Mouse (Mus musculus) bone marrow macrophage, adult 2 months (primary cell): Measurements from ENCODE around the gene Spsb4. TPM values are rescaled to one million over a fixed set of nuclear protein-coding genes. Genes with fewer than 3 reads are reported as not detected.
A peak's percentile ranks its signal among the peaks of the same experiment; 100 is the strongest.

Experiments
- H3K27ac ChIP-seq: 2 replicates; pipeline ENCODE4 v1.5.1; 2012; ENCODE audit warnings: low read depth, low read length; ENCODE audit not compliant: insufficient read depth
- H3K4me1 ChIP-seq: 2 replicates; pipeline ENCODE4 v1.6.1; 2012; ENCODE audit warnings: low read length; ENCODE audit not compliant: control insufficient read depth, insufficient read depth
- H3K4me3 ChIP-seq: 2 replicates; pipeline ENCODE4 v1.5.1; 2012; ENCODE audit warnings: mild to moderate bottlenecking, low read length, moderate library complexity; ENCODE audit not compliant: insufficient read depth
- CTCF ChIP-seq: IDR thresholded peaks from 2 replicates; pipeline ENCODE4 v1.5.1; 2012; ENCODE audit warnings: low read depth, mild to moderate bottlenecking, low read length, moderate library complexity
- POLR2A ChIP-seq: IDR thresholded peaks from 2 replicates; pipeline ENCODE4 v1.6.1; 2012; ENCODE audit warnings: mild to moderate bottlenecking, low read depth, low read length, borderline replicate concordance
- polyA plus RNA-seq: library from polyadenylated mRNA; stranded (reverse); fragments of >200 nt; gene quantifications from 2 replicates; pipeline ENCODE4 v1.2.4, GENCODE M21; 2012; ENCODE audit not compliant: missing spikeins, insufficient read depth, insufficient read length

Gene Spsb4
- polyA plus RNA-seq, 1 experiment, result not detected

DNA sequence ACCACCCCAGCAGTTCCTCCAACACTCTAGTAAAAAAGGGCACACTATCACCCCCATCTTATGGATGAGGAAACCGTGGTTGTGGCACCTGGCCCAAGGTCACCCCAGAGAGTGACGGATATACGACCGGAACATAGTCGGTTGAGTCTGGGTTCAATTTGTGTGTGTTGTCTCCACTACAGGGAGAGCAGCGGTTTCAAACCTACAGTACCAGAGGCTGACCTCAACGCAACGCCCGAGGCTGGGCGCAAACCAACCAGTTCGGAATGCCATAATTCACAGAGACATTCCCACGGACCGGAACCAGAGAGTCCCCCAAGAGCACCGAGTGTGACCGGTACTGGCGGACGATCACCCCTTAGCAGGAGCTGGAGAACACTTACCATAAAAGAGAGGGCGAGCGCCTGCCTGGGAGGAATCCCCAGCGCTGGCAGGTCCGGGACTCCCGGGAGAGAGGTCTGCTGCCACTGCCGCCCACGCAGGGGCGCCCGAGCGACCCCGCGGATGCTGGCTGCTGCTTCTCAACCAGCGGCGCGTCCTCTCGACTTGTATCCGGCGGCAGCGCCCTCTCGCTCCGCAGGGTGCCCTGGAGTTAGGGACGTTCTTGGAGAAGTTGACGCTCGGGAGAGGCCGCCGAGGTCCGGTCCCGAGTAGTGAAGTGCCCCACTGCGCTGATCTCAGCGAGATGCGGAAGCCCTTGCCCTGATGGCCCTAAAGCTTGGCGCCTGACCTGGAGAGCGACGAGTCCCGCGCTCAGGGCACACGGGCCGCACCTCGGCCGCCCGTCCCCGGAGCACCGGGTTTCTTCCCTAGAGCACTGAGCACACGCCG, 617 bp downstream of the Spsb4 start:
- peak overlapping the region; percentile 50 for H3K4me3 ChIP-seq
- no peak for TF ChIP-seq POLR2A
- TF ChIP-seq CTCF, result no peak
- H3K4me1 ChIP-seq, result peaks cover 5% of the 10 kb centered on the region; the same call in 1 of the 2 replicates
- no peak overlapping the region for H3K27ac ChIP-seq

DNA sequence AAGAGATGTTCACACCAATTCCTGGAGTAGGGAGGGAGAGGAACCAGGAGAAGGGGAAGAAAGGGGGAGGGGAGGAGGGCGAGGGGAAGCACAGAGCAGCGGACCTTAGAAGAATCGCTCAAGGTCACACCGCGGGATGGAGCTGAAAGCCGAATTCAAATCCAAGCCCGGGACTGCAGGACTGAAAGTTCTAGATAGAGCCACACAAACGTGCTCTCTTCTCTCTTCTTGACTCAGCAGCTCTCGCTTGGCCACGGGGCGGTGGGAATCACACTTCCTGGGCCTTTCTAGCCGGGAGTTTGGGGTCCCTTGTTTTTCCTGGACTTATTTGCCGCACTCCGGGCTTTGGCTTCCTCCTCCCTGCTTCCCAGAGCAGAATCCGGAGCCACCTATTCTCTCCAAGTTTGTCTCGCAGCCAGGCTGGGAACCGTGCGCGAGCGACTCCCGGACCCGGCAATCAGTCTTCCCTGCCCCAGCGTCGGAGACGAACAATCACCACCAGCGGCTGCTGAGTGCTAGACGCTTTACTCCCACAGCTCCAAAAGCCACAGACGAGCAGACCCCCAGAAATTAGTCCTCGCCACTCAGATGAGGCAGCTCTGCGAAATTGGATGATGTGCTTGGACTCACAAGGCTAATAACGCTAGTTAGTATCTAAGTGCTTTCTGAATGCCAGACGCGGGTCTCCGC, 1.4 kb downstream of the Spsb4 start:
- no peak for TF ChIP-seq POLR2A
- 0 out of 2 replicates have a peak, but pooled peaks have one; percentile 3 for TF ChIP-seq CTCF
- H3K4me3 ChIP-seq, result peak overlapping the region; percentile 50
- peaks cover 5% of the 10 kb centered on the region; the same call in 1 of the 2 replicates for H3K4me1 ChIP-seq

DNA sequence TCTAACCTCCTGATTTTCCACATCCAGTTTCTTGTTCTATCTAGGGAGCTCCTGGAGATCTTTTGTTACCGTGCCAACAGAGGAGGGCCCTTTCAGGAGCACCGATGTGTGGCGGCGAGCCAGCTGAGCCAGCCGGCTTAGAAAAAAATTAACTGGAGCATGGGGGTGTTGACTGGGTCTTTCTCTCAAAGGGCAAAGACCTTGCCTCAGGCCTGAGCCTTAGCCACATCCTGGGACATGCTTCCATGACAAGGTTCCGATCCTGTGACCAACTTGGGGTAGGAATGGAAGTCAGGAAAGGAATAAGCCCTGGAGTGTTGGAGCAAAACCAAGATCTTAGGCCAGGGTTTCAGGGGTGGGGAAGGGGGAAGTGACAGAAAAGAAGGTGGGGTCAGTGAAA, 2.9 kb downstream of the Spsb4 start:
- H3K4me3 ChIP-seq, result no peak overlapping the region
- no peak overlapping the region for H3K27ac ChIP-seq
- no peak for TF ChIP-seq POLR2A
- TF ChIP-seq CTCF, result no peak
- H3K4me1 ChIP-seq, result peaks cover 5% of the 10 kb centered on the region; the same call in 1 of the 2 replicates

More for the DNA sequence above, 1.4 kb downstream of the Spsb4 start:
- H3K27ac ChIP-seq, result no peak overlapping the region

DNA sequence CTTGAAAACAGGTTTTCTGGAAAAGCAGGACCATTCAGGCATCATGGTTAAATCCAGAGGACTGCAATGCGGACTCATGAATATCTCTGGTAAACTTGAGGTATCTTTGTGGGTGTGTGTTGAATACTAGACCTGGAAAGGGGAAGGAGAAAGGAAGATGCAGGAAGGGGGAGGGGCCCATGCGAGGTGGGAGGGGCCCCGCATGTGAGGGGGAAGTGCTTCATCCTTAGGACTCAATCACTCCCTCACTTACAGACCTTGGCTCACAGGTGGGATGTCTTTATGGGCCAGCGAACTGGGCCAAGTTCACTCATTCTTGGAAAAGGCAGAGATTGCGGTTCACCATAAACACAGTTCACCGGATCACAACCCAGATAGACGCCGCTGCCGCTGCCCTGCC, 4.9 kb downstream of the Spsb4 start:
- no peak overlapping the region for H3K27ac ChIP-seq
- H3K4me3 ChIP-seq, result no peak overlapping the region
- H3K4me1 ChIP-seq, result no peaks in the 10 kb centered on the region; the same call in 1 of the 2 replicates
- TF ChIP-seq CTCF, result no peak
- TF ChIP-seq POLR2A, result no peak

DNA sequence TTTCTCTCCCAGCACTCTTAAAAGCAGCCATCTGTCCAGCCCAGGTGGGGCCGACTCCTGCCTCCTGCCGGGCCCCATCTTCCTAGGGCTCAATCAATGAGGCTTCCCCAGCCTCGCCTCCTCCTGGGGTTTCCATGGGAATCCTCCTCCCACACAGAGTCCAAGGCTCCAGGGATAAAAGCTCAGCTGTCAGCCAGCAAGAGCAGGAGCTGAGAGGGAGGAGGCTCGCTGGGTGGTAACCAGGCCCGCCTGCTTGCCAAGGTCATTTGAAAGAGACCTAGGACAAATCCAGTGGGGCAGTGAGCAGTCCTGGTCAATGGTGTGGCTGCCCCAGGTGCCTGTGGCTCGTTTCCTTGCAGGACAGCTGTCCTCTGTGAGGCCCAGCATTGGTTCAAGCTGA, 5.5 kb downstream of the Spsb4 start:
- Histone ChIP-seq H3K4me1 (no peaks in the 10 kb centered on the region; the same call in 1 of the 2 replicates), H3K4me3 (no peak overlapping the region), H3K27ac (no peak overlapping the region)
- no peak for TF ChIP-seq CTCF
- no peak for TF ChIP-seq POLR2A

DNA sequence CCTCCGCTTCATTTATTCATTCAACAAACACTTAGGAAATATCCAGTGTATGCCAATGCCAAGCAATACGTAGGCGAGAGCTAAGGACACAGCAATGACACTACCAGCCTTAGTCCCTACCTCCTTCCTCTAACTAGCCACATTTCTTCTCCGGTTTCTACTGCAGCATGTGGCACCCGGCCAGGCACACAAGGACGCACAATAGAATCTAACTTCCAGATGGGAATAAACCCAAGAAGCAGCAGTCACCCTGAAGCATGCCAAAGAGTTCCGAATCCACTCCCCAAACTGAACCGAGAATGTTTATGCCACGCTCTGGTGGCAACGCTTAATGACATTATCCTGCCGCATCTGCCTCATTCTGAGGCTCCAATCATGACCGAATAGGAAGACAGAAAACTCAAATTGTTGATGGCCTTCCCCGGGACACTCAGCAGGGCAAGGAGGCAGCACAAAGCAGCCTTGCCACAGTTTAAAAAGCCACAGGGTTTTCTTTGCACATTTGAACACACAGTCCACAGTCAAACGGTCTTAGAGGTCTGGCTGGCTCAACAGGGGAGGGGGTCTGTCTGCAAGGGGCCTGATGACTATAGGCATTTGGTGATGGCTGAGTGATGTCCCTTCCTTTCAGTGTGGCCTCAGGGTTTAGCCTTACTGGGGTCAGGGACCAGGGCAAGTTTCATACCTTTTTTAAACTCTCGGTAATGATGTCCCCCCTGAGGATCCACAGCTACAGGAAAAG, 7.0 kb downstream of the Spsb4 start:
- TF ChIP-seq POLR2A (no peak), CTCF (no peak)
- H3K4me3 ChIP-seq, result no peak overlapping the region
- H3K4me1 ChIP-seq, result no peaks in the 10 kb centered on the region
- no peak overlapping the region for H3K27ac ChIP-seq

DNA sequence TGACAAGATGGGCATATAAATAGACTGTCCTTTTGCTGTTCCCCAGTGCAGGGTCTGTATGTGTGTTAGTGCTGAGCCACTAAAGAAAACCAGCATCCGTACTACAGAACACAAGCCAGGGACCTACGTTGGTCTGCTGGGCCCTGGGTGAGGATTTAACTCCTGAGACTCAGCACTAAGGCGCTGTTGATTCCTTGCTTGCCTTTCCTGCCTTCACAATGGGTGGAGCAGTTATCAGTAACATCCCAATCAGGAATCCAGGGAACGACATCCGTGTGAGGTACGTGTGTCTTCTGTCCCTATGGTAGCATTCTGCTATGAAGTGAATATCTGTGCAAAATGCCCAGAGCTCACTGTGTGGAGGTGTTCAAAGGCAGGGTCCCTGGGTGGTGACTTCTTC, 8.2 kb downstream of the Spsb4 start:
- TF ChIP-seq POLR2A (no peak), CTCF (no peak)
- H3K27ac ChIP-seq, result no peak overlapping the region
- no peaks in the 10 kb centered on the region for H3K4me1 ChIP-seq
- no peak overlapping the region for H3K4me3 ChIP-seq

DNA sequence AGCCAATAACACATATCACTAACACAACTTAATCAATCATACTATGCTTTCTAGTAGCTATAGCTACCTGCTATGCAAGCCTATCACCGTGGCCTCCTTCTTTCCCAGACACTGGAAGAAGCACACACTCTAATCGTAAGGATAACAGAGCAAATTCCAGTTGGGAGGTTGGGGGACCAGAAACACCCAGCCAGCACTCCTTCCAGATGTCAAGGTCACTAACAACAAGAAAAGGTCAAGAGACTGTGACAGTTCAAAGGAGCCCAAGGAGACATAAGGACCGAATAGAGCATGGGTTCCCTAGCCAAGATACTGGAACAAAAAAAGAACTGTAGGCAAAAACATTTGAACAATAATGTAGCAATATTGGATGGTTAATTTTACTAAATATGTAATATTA, 13.9 kb downstream of the Spsb4 start:
- no peak overlapping the region for H3K4me3 ChIP-seq
- no peaks in the 10 kb centered on the region for H3K4me1 ChIP-seq
- no peak for TF ChIP-seq CTCF
- no peak overlapping the region for H3K27ac ChIP-seq

DNA sequence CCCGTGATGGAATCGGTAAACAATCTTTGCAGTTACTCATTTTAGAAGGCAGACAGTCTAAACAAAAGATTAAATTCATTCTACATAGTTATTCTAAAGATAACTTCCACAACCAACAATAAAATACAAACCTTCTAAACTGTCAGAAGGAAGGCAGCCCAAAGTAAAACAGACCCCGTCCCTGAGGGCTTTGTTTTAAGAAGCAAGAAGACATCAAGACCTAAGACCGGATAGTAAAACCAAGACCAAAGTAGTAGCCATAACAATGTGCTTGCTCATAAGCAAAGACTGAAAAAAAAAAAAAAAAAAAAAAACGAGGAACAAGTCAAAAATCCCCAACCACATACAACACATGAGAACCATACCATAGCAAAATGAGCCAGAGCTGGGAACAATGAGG, 15.5 kb downstream of the Spsb4 start:
- no peak for TF ChIP-seq POLR2A
- no peak for TF ChIP-seq CTCF
- H3K4me3 ChIP-seq, result no peak overlapping the region
- H3K4me1 ChIP-seq, result no peaks in the 10 kb centered on the region
- H3K27ac ChIP-seq, result no peak overlapping the region

DNA sequence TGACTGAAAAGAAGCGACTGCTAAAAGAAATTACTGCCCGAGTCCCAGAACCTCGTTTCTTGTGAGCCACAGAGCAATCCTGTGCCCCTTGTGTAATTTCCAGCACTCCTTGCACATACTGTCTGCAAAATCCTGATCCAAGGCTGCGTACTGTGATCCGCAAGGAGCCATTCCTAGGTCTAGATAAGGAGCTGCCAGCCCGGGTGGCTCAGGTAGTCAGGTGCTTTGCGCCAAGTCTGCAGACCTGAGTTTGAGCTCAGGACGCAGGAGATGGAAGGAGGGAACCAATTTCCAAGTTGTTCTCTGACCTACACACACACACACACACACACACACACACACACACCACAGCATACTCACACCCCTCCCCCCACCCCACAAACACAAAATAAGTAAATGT, 16.0 kb downstream of the Spsb4 start:
- no peak overlapping the region for H3K27ac ChIP-seq
- TF ChIP-seq POLR2A, result no peak
- TF ChIP-seq CTCF, result no peak
- no peak overlapping the region for H3K4me3 ChIP-seq
- H3K4me1 ChIP-seq, result no peaks in the 10 kb centered on the region
